Mouse (Mus musculus): ENCODE data around the gene Gtpbp3. TPM values are rescaled to one million over a fixed set of nuclear protein-coding genes. Genes with fewer than 3 reads are reported as not detected.

The Gtpbp3 gene
- 21.2 and 52.5 TPM in 2 replicates for polyA plus RNA-seq (2012; ENCODE audit: low replicate concordance)

DNA sequence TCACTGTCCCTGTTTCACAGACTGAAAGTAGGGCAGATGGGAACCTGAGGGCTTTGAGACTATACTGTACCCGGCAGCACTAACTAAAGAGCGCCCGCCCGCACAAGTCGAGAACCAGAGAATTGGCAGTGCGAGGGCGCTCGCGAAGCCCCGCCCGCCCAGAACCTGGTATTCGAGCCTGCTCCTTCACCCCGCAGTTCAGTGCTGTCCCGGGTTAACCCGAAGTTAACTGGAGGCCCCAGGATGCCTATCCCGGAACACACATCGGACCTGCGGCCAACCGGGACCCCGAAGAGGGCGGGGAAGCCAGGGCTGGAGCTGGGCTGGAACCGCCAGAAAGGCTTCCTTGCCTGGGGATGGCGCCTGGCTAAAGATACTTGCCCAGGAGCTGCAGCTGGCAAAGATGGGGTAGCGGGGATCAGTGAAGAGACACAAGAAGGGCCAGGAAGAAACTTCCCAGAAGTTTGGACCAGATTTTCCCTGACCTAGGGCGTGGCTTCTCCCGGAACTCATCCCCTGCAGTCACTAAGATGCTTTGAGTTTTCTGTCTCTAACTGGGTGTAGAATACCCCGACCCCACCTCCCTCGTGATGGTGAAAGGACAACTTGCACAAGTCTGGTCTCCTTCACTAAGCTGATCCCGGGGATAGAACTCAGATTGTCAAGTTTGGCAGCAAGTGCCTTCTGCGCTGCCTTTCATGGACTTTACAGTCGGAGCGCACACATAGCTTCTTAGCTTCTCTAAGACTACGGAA, at the start of gene Gtpbp3:
Gene Gtpbp3, plus strand, starts transcription at position 413 of the 755 bp plus-strand sequence.

DNA sequence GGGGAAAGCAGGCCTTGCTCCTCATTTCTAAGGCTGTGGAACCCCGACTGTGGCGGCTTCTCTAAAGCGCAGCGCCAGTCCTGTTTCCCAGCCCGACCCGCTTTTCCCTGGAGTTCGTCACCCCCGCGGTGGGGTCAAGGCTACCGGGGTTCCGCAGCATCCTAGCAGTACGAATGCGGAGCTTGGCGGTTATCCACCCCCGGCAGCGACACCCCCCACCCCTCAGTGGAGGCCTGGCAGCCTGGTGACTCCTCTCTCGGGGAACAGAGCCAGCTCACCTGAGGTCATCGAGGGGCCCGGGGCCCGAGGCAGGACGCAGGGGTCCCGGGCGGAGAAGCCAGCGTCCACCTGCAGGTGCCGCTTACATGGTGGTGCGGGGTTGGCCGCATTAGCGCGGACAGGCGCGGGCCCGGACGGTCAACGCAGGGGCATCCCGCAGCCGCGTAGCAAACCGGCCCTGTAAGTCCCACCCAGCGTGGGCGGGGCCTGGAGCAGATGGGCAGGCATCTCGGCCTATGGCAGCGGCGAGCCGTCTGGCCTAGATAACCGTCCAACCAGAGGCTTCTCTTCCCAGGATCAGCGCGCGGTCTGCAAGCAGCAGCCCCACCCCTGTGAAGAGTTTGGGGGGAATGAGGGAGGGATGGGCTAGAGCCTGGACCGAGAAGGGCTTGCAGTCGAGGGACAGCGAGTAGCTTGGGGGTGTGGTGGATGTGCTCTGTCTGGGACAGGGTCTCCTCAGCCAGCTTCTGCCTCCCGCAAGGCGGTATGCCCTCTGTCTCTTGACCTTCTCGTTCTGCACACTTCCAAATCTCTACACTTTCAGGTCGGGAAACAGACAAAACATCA, 24.5 kb upstream of the Gtpbp3 start, which contains the start of gene Abhd8:
Gene Abhd8, minus strand, starts transcription at position 468 of the 846 bp plus-strand sequence.

DNA sequence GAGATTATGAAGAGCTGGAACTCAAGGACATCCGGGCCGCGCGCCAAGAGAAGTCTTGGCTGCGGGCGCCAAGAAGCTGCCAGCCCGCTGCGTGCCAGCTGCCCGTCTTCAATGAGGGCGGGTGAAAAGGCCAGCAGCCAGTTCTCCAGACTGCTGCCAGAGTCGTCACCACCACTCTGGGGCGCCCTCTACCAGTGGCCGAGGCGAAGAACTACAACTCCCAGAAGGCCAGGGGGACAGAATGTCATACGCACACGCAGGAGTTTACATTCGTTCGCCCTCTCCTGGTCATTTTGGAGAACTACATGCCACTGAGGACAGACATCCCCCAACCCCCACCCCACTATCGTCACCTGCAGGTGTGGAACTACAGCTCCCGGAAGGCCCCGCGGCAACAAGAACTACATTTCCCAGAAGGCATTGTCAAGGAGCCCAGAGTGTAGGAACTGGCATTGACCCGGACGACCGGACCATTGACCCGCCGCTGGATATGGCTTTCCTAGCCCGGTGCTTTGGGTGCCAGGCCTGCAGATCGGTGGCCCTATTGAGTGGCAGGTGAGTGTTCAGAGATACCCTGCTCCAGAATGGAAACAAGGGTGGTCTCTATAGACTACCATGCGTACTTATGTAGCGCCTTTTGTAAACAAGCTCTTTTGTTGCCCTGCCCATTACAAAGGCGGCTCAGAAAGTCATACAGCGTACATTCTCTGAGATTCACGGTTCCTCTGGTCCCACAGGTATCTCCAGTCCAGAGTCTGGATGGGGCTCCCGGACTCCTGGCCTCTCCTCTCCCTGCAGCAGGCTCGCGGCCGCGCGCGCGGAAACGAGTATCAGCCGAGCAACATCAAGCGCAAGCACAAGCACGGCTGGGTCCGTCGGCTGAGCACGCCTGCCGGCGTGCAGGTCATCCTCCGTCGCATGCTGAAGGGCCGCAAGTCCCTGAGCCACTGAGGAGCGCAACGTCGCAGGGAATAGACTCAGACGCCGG, 23.1 kb upstream of the Gtpbp3 start, which contains the start of gene Mrpl34:
Gene Mrpl34, plus strand, starts transcription at position 447 of the 988 bp plus-strand sequence.

DNA sequence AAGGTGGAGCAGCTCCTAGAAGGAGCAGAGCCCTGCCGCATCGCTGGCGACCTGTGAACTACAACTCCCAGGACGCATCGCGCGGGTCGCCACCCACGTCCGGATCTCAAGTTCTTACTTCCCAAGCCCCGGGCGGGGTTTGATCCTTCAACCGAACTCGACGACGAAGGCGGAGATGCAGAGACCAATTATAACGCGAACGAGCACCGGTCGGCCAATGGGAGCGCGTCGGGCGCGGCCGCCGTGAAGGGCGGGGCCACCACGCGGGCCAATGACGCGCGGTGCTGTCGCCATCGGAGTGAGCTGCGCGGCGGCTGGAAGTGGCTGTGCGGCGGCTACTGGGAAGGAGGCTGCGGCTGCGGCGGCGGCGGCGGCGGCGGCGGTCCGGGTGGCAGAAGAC, 19.0 kb upstream of the Gtpbp3 start, which contains the start of gene Dda1:
Gene Dda1, plus strand, starts transcription at position 284 of the 400 bp plus-strand sequence.

DNA sequence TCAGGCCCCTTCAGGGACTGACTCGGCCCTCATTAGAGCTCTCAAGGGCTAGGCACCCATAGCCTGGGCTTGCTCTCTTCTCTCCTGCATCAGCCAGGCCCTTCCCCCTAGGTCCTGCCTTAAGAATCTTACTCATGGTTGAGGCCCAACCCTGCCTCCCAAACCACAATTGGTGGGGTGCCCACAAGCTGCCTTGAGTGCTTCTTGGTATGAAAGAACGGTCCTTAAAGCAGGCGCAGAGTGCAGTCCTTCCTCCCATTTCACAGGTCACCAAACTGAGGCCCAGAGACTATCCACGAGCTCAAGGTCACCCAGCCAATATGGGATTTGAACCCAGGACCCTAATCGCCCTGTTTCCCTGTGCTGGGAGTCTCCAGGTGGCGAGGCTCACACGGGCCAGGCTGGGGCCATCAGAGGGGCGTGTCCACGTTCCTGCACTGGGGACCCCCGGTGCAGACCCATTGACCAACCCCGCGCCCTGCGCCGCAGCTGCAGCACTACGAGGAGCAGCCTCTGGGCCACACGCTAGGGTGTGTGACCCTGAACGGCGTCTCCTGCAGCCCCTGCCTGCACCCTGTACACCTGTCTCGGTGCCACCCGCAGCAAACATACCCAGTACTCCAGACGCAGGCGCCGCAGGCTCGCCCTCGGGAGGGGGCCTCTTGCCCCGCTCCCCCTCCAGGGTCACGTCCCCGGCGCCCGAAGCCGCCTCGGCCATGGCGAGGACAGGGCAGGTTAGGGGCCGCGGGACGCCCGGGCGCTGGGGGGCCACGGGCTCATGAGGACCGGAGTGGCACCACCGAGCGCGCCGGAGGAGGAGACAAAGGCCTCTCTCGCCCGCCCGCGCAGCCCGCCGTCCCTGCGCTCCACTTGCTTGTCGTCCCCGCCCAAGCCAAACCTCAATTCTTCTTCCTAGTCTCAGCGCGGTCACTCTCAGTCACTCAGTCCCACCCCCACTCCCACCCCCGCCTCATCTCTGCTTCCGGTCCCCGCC, 2.5 kb upstream of the Gtpbp3 start, which contains the start of gene Ano8:
Gene Ano8, minus strand, starts transcription at position 822 of the 994 bp plus-strand sequence.

DNA sequence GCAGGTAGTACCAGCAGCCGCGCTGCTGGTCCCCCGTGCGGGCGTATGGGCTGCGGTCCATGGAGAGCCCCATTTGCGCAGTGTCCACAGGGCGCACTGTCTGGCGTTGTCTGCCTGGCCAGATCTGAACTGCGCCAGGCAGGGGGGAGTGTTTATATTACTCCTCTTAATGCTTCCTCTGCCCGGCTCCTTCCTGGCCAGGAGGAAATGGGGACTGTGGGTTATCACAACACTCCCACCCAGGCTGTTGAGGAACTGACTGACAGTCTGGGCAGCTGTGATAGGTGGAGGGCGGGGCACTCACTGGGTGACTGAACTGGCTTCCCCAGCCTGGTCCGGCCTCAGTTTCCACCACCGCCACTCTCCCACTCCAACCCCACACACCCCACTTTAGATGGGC, 23.7 kb downstream of the Gtpbp3 start, which contains the start of gene Plvap:
Gene Plvap, minus strand, starts transcription at position 109 of the 400 bp plus-strand sequence.

DNA sequence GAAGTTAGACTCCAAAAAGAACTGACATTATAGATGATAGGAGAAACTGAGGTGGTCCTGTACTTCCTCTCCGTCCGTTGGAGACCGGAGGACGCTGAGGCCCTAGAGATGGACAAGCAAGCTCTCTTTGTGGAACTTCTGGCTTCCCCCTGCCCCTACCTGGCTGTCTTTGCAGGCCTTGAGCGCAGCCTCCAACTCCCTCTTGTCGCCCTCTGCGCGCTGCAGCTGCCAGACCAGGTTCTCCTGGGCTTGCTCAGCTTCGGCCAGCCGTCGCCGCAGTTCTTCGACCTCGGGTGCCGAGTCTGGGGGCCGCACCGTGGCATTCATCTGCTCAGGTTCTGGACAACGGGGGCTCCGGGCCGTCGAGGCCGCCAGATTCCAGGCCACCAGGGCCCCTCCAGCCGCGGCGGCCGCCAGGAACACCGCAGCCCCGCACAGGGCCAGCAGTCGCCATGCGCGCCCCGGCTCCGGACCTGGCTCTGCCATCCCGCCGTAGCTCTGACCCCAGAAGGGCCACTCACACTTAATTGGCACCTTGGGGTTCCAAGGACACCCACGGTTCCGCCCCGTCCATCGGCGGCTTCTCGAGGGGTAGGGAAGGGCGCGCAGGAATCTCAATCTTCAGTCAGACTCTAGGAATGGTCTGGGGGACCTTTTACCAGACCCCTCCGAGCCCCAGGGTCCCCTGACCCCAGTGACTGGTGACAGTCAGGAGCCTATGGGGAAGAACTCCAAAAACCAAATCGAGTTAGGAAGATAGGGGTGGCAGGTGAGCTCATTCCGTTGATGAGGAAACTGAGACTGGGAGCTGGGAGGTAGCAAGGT, 37.5 kb downstream of the Gtpbp3 start, which contains the start of gene Ccdc194:
Gene Ccdc194, minus strand, starts transcription at position 486 of the 825 bp plus-strand sequence.

DNA sequence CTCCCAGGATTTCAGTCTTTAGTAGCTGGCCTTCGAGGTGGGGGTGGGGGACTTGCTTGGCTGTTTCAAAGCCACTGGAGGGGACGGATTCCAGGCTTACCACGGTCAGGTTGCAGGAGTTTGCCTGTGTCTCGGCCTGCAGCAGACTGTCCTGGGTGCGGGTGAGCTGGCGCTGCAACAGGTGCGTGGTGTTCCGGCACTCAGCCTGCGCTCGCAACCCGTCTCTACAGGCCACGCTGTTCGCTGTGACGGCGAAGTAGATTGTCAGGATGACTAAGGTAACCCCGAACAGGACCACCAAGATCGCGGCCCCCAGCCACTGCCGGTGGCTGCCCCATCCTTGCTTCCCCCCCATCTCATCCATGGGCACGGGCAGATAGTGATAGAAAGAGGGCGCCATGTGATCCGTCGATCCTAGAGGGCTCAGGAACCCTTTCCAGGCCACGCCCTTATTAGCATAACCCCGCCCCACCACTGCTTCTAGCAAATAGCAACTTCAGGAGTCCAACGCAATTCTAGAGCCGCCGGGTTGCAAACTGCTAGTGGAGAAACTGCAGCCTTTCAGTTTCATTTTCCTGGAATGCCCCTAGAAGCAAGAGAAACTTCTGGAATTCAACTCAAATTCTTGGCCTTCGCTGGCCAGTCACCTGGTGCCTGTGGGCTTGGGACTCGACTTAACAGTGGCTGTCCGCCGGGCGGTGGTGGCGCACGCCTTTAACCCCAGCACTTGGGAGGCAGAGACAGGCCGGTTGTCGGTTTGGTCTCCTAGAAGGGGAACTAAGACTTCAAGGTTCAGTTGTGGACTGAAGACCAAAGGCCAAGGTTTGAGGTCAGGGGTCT, 49.3 kb downstream of the Gtpbp3 start, which contains the start of gene Bst2:
Gene Bst2, minus strand, starts transcription at position 429 of the 840 bp plus-strand sequence.

GRCm38 (mm10) chr8:71542632-71543343, 54.9 kb downstream of the Gtpbp3 start, which contains the start of gene Mvb12a:
TSS of gene Mvb12a (plus strand) at chr8:71542922.

Other genes starting within 250 kb of the Gtpbp3 start
- gene Myo9b, start 215.4 kb upstream of the Gtpbp3 start, polyA plus RNA-seq (2012; ENCODE audit: low replicate concordance), result 99.7 and 179 TPM in 2 replicates
- 8.3 and 12.3 TPM in 2 replicates for gene Haus8, start 215.2 kb upstream of the Gtpbp3 start, polyA plus RNA-seq (2012; ENCODE audit: low replicate concordance)
- 230 and 318 TPM in 2 replicates for gene Use1, start 121.3 kb upstream of the Gtpbp3 start, polyA plus RNA-seq (2012; ENCODE audit: low replicate concordance)
- 49.5 and 128 TPM in 2 replicates for gene Ocel1, start 116.8 kb upstream of the Gtpbp3 start, polyA plus RNA-seq (2012; ENCODE audit: low replicate concordance)
- 47.0 and 71.0 TPM in 2 replicates for gene Nr2f6, start 106.1 kb upstream of the Gtpbp3 start, polyA plus RNA-seq (2012; ENCODE audit: low replicate concordance)
- gene Ushbp1, start 92.3 kb upstream of the Gtpbp3 start, polyA plus RNA-seq (2012; ENCODE audit: low replicate concordance), result 0.64 and 1.2 TPM in 2 replicates
- 86.4 and 115 TPM in 2 replicates for gene Babam1, start 91.2 kb upstream of the Gtpbp3 start, polyA plus RNA-seq (2012; ENCODE audit: low replicate concordance)
- gene Ankle1, start 82.1 kb upstream of the Gtpbp3 start, polyA plus RNA-seq (2012; ENCODE audit: low replicate concordance), result 4.4 and 11.0 TPM in 2 replicates
- gene Abhd8, start 24.4 kb upstream of the Gtpbp3 start, polyA plus RNA-seq (2012; ENCODE audit: low replicate concordance), result 63.5 and 128 TPM in 2 replicates
- 62.6 and 70.7 TPM in 2 replicates for gene Mrpl34, start 23.1 kb upstream of the Gtpbp3 start, polyA plus RNA-seq (2012; ENCODE audit: low replicate concordance)
- 230 and 542 TPM in 2 replicates for gene Dda1, start 18.9 kb upstream of the Gtpbp3 start, polyA plus RNA-seq (2012; ENCODE audit: low replicate concordance)
- gene Ano8, start 2.1 kb upstream of the Gtpbp3 start, polyA plus RNA-seq (2012; ENCODE audit: low replicate concordance), result 8.3 and 23.9 TPM in 2 replicates
- 7.0 and 42.5 TPM in 2 replicates for gene Plvap, start 23.6 kb downstream of the Gtpbp3 start, polyA plus RNA-seq (2012; ENCODE audit: low replicate concordance)
- 0.10 TPM in 1 of 2 replicates, not detected in the other for gene Ccdc194, start 37.6 kb downstream of the Gtpbp3 start, polyA plus RNA-seq (2012; ENCODE audit: low replicate concordance)
- 136 and 509 TPM in 2 replicates for gene Bst2, start 49.4 kb downstream of the Gtpbp3 start, polyA plus RNA-seq (2012; ENCODE audit: low replicate concordance)
- 126 and 231 TPM in 2 replicates for gene Mvb12a, start 54.8 kb downstream of the Gtpbp3 start, polyA plus RNA-seq (2012; ENCODE audit: low replicate concordance)
- gene Tmem221, start 70.8 kb downstream of the Gtpbp3 start, polyA plus RNA-seq (2012; ENCODE audit: low replicate concordance), result 0.84 and 2.7 TPM in 2 replicates
- 0.04 TPM in 1 of 2 replicates, not detected in the other for gene Nxnl1, start 78.5 kb downstream of the Gtpbp3 start, polyA plus RNA-seq (2012; ENCODE audit: low replicate concordance)
- 14.2 and 19.8 TPM in 2 replicates for gene Slc27a1, start 80.8 kb downstream of the Gtpbp3 start, polyA plus RNA-seq (2012; ENCODE audit: low replicate concordance)
- gene Pgls, start 104.1 kb downstream of the Gtpbp3 start, polyA plus RNA-seq (2012; ENCODE audit: low replicate concordance), result 279 and 289 TPM in 2 replicates
- gene Fam129c, start 109.5 kb downstream of the Gtpbp3 start, polyA plus RNA-seq (2012; ENCODE audit: low replicate concordance), result 109 and 215 TPM in 2 replicates
- 60.9 and 103 TPM in 2 replicates for gene Colgalt1, start 122.9 kb downstream of the Gtpbp3 start, polyA plus RNA-seq (2012; ENCODE audit: low replicate concordance)
- 0.42 and 0.58 TPM in 2 replicates for gene Unc13a, start 183.7 kb downstream of the Gtpbp3 start, polyA plus RNA-seq (2012; ENCODE audit: low replicate concordance)
- gene Jak3, start 188.2 kb downstream of the Gtpbp3 start, polyA plus RNA-seq (2012; ENCODE audit: low replicate concordance), result 114 and 286 TPM in 2 replicates
- gene Insl3, start 201.1 kb downstream of the Gtpbp3 start, polyA plus RNA-seq (2012; ENCODE audit: low replicate concordance), result 77.9 and 105 TPM in 2 replicates
- gene B3gnt3, start 213.7 kb downstream of the Gtpbp3 start, polyA plus RNA-seq (2012; ENCODE audit: low replicate concordance), result 0.63 and 2.8 TPM in 2 replicates
- gene Fcho1, start 237.6 kb downstream of the Gtpbp3 start, polyA plus RNA-seq (2012; ENCODE audit: low replicate concordance), result 265 and 572 TPM in 2 replicates

Measured in hematopoietic multipotent progenitor cell, adult 10-12 weeks (in vitro differentiated cells).